Mouse (Mus musculus): ENCODE measurements around the gene Ehd1.
A peak's percentile ranks its signal among the peaks of the same experiment; 100 is the strongest.
"Not testable (repeated sequence)": the region's sequence is repeated elsewhere in the genome, so short reads cannot be mapped to it uniquely, and the experiment has no call there.

Gene Ehd1

DNA sequence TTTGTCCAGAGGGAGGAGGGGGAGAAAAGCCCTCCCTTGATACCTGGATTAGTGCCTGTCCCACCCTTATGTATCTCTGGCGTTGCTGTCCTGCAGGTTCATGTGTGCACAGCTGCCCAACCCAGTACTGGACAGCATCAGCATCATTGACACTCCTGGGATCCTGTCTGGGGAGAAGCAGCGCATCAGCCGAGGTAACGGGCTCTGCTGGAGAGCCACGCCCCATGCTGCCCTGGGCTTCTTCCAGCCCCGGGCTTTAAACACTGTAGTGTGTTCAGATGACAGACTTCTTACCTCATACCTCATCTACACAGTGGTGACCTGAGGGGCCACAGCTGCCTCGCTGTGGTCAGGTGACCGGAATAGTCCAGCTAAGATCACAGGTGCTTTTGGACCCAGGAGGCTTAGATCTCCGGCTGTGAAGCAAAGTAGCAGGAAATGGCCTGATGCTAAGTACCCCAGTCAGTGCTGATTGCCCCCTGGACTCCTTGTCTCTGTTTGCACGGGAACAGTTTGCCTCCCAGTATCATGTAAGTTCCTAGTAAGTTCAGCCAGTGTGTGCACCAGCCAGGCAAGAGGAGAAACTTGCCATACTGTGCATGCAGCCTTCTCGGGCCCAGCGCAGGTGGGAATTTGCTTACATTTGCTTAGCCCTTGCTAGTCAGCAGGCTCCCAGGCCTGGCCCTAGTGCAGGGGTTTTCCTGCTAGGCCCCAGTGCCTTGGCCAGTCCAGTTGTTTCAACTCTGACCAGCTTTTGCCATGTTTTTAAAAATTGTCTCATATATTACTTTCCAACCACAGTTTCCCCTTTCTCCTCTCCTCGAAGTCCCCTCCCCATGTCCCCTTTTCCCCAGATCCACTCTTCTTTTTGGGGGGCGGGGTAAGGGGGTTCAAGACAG, 4.8 kb downstream of the Ehd1 start:
- peak; percentile 47 for DNase-seq

DNA sequence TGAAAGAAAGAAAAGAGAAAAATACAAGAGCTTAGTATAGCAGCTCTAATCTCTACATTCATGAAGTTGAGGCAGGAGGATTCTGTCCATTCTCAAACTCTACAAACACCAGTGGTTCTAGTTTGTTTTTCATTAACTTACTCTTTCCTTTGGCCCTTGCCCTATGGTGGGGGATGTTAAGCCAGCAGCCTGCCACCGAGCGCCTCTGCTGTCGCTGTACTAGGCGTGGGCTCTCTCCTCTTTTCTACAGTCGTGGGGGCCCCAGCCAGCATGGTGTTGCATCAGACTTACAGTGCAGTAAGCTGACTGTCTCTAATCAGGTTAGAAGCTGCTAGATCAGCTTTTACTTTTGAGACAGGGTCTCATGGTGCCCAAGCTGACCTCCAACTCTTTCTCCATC, 6.5 kb downstream of the Ehd1 start:
- no peak for DNase-seq

DNA sequence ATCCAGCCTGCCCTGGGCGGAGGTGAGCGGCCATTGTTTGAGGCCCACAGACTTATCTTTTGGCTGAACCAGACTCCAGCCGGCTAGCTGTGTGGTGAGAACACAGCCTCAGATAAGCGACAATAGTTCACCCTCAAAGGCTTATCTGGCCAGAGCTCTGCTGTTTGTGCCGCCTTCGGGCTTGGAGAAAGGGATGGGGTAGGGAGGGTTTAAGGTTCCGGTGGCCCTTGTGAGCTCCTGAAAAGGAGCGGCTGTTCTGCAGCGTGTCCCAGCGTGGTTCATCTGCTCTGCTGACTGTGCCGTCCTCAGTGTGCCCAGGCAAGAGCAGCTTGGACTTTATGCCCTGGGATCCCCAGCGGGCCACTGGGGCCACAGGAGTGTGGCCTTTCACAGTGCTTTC, 8.0 kb downstream of the Ehd1 start:
- no peak for DNase-seq

DNA sequence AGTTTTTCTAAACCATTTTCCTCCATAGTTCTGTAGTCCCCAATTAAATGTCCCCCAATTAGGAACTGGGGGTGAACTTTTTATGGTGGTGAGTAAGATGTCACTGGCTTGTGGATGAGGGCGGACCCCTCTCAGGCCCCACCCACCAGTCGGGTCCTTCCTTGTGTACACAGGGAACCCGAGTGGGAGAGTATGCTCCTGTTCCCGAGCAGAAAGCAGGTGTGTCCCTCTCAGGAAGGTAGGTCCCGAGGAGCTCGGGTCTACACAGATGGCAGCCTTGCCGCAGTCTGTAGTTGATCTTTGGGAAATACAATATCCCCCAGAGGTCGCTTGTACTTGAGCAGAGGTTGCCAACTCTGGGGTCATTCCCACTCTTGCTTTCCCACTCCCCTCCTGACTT, 8.7 kb downstream of the Ehd1 start:
- peak; percentile 55 for DNase-seq

DNA sequence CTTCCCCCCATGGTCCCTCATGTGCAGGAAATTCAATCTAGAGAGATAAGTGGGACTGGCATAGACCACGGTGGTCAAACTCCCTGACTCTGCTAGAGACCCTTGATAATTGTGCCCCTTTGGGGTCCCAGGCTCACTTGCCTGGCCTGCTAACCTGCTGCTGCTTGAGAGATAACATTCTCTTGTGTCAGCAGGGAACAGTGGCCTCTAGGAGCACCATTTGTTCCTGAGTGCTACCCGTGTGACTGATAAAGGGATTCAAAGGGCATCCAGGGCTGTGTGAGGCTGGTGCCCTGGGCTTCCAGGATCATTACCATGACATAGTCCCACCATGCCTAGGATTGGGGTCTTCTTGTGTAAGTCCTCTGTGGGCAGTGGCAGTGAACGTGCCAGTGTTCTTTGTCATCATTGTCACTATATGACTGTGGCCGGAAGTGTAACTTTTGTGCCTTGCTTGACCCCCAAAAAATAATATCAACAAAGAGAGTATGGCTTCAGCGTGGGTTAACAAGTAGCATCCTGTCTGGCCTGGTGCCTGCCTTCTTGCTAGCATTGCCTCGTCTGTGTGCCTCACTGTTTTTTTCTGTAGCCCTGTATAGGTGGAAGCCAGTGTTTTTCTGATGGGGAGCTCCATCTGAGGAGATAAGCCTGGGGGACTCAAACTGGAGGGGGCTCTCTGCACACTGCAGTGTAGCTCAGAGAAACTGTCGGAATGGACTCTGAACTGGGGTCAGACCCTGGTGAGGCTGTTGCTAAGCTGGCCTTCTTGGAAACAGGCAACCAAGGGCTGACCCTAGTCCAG, 9.3 kb downstream of the Ehd1 start:
- DNase-seq = peak; percentile 47

DNA sequence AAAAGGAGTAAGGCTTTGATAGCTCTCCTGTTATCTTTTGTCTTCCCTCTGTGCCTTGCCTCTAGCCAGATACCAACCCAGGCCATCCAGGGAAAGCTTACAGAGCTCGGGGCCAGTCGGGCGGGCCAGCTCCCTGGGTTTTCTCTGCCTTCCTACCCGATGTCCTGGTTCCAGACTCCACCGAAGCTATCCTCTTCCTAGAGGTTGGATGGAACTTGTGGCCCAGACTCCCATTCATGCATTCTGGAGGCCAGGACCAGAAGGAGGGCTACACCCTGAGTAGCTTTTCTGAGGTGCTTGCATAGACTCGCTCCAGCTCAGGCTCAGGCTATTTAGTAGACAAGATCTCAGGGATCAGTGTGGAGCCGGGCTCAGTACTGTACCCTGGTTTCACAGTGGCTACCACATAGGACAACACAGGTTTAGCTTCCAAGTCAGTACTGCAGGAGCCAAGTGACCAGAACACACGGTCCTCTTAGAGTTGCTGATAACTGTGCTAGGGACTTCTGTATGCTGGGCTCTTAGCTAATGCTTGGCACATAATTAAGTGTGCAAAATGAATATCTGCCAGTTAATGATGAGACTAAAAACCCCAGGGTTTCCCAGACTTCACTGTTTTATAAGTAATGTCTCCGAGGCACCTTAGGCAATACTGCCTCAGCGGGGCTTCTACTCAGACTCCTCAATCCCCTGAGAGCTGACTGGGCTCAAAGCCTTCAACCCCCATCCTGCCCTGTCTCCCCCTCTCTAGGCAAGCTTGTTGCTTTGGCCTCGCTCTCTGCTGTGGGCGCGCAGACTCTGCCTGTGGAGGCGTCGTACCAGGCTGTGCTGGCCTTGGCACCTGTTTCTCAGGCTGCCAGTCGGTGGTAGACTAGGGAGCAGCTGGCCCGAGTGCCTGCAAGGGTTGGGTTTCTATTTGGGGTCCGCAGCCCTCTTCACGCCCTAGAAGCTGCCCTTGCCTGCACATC, 10.2 kb downstream of the Ehd1 start:
- peak; percentile 83 for DNase-seq

DNA sequence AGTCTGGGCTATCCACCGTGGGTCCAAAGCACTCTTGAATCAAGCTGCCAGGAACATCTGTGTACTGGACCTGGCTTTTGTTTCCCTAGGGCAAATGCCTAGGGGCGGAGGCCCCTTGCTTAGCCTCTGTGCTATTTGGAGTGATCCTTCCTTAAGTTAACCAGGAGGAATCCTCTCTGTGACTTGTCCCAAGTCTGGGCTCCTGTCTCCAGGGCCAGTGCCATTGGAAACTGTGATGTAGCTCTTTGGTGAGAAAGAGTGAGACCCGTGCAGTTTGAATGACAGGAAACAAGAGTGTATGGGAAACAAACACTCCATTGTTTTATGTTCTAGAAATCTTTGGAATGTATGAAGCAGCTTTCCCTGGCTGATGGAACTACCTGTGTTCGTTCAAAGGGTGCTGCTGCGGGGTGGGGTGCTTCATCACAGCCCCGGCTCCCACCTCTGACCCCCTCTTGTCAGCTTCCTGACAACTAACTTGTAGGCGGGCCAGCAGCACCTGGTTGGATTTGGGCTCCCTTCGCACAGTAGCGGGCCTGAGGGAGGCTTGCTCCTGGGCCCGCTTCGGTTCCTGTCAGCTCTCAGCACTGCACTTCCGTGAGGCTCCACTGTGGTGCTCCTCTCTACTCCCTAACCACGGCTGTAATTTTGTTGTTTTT, 11.8 kb downstream of the Ehd1 start:
- peak; percentile 46 for DNase-seq

DNA sequence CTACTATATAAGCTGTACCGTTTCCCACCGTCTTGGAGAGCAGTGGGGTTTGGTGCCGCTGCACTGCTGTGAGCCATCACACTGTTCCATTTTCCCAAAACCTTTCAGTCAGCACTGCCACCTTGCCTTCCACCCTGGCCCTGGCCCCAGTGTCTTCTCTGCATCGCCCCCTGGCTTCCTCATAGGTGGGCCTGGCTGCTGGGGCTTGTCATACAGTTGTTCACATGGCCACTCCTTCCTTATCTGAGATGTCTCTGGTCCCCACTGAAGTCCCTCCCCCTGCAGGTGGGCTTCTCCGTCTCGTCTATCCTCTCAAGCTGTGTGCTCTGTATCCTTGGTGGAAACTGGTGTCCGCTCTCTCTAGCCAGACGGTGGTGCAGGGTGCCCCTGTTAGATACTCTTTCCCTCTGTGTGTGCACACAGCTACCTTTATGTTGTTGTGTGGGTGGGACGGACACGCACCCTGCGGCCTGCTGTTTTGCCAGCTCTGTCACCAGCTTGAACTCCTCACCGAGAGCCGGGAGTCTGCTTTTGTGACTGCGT, 13.2 kb downstream of the Ehd1 start:
- peak; percentile 59 for DNase-seq

DNA sequence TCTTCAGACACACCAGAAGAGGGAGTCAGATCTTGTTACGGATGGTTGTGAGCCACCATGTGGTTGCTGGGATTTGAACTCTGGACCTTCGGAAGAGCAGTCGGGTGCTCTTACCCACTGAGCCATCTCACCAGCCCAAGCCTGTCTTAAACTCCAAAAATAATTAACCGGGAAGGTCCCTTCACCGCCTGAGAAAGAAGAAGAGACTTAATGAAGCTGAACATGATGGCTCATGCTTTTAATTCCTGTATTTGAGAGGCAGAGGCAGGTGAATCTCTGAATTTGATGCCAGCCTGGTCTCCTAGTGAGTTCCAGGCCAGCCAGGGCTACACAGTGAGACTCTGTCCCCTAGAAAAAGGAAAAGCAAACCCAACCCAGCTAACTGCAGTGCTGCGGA, 14.2 kb downstream of the Ehd1 start:
- not testable (repeated sequence) for DNase-seq

DNA sequence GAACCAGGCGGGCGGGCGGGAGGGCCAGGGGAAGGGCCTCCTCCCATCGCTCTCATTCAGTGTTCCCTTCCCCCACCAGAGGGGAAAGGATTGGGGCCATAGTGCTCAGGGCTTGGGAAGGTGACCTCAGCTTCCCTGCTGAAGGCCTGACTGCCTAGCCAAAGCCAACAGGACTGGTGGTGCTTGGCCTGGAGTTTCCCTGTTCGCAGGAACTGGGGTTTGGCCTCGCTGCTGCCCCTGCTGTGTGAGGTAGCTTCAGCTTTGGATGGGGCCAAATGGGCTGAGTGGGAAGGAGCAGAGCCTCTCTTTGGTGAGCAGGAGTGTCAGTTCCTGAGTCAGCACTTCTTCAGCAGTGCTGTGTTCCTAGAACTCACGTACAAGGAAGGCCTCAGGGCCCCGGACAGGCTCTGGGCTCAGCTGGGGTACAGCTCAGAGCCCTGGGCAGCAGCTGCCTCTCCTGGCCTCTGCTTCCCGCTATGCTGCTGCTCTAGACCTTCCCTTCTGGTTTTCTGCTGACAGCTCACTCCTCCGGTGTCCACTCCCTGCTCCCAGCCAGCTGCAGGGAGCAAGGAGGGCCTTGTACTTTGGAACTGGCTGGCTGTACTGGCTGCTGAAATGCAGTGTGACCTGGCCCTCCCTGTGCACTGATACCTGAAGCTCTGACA, 14.7 kb downstream of the Ehd1 start:
- peak; percentile 92 for DNase-seq

DNA sequence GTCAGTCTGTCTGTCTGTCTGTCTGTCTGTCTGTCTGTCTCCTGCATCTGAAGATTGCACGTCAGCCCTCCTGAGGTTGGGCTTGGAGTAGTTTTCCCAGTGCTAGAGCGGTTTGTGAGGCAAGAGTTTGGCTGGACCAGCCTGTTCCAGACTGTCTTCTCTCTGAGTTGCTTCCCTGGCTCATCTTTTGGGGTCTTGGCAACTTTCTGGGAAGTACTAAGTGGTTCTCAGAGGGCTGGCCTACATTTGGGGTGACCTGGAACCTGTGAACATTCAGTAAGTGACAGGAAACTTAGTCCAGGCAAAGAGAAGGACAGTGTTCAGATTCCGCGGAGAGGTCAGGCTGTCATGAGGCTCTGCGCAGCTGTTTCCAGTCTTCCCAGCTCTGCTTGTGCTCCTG, 15.7 kb downstream of the Ehd1 start:
- DNase-seq = no peak

DNA sequence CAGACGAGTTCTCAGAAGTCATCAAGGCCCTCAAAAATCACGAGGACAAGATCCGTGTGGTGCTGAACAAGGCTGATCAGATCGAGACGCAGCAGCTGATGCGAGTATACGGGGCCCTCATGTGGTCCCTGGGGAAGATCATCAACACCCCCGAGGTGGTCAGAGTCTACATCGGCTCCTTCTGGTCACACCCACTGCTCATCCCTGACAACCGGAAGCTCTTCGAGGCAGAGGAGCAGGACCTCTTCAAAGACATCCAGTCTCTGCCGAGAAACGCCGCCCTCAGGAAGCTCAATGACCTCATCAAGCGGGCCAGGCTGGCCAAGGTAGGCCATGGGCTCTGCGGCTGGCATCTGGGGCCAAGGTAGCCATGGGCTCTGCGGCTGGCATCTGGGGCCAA, 17.8 kb downstream of the Ehd1 start:
- no peak for DNase-seq

DNA sequence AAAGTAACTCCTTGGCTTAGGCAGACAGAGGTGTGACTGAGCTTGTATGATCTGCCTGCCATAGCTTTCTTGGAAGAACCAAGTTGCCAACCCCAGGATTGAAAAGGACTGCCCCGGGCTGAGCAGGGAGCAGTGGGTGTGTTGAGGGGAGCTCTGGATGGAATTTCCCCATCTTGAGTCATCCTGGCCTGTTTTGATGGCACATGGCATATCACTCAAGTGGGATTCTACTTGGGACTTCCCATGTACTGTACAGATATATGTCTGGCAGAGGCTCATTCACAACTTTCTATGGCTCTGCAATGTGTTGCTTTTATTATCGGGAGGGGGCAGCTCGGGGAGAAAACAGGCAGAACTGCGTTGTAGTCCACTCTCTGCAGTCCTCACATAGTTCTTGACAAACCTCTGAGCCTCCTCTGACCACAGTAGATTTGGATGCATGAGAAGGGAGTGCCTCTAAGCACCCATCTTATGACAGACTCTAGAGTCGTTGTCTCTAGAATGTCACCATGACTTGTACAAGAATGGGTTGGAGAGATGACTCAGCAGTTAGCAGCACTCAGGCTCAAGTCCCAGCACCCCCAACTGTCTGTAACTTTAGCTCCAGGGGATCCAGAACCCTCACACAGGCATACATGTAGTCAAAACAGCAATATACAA, 20.2 kb downstream of the Ehd1 start:
- no peak for DNase-seq

DNA sequence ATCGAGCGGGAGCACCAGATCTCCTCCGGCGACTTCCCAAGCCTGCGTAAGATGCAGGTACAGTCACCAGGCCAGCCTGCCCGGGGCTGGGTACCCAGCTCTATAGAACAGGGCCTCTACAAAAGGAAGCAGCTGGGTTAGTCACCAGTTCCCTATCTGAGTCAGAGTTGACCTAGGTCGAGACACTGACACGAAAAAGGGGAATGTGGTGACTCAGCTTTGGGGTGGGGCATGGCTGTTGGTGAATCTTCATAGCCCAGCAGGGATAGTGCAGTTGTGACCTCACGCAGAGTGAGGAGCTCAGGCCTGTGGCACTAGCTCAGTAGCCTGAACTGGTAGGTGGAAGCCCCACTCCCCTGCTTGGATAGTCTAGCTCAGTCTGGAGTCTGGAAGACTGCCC, 21.1 kb downstream of the Ehd1 start:
- DNase-seq = no peak

DNA sequence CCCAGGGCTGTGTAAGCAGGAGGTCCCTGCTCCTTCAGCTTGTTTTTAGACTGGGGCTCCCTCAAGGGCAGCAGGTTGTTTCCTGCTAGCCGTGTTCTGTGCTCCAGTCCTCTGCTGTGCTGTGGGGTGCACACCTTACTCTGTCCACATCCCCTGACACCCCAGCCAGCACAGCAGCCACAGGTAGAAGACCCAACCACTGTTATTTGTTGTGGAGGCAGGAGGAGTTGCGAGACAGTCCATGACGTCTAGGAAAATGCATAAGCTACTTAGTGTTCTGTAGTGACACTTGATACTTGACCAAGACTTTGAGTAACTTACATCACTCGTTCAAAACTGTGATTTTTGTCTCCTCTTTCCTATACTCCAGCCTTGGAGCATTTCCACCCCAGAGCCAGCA, 22.5 kb downstream of the Ehd1 start:
- no peak for DNase-seq

DNA sequence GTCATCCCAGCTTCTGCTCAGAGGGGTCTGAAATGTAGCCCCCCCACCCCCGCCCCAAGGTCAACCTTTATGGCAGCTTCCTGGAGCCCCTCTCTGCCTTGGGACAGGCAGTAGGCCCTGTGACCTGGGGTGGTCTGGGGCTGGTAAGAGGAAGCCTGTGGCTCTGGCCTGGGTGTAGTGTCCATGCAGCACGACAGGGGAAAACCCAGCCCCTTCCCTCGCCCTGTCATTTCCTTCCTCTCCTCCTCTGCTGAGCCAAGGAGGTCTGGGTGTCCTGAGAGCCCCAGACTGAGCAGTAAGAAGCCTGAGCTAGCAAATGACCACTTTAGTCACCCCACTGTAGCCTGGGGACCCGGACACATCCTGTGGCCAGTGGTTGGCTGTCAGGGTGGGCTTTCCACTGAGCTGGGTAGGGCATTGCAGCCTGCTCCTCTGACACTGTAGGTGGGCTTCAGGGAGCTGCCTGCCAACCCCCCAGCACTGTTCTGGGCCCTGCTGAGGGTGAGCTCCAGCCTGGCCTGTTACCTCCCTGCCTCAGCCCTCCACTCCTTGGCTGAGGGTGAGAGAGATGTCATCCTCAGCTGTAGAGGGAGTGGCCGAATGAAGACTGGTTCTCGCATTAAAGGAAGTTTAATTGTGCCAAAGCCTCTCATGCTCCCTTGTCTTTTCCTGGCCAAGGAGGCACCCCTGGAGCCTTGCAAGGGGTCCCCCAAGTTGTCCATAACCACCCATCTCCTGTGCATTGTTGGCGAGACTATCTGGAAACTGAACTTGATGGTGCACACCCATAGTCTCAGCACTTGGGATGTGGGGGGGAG, 23.1 kb downstream of the Ehd1 start:
- no peak for DNase-seq

DNA sequence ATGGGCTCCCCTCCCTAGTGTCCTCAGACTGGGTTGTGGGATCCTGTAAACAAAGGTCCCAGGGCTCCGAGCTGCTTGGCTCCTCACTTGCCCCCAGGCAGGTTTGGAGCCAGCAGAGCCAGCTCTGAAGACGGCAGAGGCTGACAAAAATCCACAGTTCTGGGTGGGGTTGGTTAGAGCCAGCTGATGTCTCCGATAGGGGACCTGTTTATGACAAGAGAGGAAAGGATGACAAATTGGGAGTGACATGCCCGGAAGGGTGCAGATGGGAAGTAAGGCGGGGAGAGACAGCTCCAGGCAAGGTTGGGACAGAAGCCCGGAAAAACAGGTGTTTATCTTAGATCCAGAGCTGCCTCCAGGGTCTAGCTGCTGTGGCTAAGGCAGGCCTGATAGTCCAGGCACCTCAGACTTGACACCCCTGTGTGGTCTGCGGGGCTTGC, 23.9 kb downstream of the Ehd1 start:
- peak; percentile 62 for DNase-seq

DNA sequence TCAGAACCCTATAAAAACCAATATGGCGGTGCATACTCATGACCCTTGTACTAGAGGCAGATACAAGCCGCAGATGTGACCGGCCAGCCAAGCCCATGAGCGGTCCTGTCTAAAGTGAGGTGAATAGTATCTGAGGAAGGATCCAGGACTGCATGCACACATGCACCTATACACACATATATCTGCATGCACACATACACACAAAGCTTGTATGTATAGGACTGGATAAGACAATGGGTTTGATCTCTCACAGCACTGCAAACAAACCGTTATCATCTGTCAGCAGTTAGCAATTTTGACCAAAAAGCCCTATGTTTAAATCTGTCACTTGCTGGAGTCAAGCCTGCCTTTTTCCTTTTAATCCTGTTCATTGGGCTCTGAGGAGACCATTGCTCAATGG, 25.6 kb downstream of the Ehd1 start:
- DNase-seq = no peak

DNA sequence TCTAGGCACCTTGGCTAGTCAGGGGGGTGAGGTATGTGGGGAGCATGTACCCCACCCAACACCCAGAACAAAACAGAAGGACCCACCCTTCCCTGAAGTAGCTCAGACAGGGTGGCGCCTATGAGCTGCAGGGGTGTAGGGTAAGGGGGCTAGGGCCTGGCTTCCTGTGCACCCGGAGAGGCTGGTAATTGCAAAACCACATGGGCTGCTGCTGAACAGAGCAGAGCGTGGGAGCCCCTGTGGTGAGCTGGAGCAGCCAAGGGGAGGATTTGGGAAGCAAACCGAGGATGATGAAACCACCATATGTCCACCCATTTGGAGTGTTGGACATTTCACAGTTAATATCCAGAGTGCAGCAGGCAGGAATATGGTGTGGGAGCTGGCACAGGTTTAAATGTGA, 26.0 kb downstream of the Ehd1 start:
- peak; percentile 95 for DNase-seq

DNA sequence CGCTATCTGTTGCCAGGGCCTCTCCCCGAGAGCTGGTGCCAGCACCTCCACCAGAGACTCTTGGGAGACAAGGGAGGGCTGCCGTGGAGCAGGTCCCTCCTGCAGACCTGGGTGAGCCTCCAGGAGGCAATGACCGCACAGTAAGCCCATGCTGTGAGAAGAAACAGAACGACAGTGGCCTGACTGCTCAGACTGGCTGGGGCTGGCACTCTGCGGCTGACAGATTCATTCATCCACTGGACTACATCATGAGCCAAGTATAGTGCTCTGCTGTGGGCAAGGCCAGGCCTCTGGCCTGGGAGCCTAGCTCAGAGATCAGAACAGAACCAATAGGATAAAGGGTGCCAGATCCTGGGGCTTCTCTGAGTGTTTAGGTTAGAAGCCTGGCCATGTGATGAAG, 27.3 kb downstream of the Ehd1 start:
- DNase-seq = peak; percentile 75
